Mouse (Mus musculus): ENCODE data around the gene Sfmbt2. TPM values are rescaled to one million over a fixed set of nuclear protein-coding genes. Genes with fewer than 3 reads are reported as not detected.

Sfmbt2 gene
- polyA plus RNA-seq, 1 experiment from 2014 or later = 0.65 TPM

DNA sequence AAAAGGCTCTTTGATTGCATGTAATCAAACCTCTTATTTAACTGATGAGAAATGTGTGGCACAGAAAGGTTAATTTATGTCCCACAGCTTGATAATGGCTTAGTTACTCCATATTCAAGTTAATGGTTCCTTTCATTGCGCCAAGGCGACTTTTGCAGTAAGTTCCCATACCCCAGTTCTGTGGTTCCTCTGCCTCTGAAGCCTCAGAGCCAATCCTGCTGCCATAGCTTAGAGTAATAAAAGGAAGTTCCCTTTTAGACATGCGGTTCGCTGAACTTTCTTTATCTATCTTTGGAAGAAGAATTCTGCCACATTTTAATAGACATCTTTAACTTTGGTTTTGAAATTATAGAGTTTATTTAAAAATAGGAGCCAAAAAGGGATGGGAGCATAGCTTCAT lies 19.7 kb downstream of the Sfmbt2 start:
- H3K36me3 ChIP-seq (ENCODE audit: control insufficient read depth, insufficient read depth, low read length) = no peaks in the 10 kb centered on the region
- H3K27ac ChIP-seq (ENCODE audit: low read length) = no peak overlapping the region
- H3K9me3 ChIP-seq (ENCODE audit: control insufficient read depth, low read length) = no peaks in the 10 kb centered on the region
- 84% methylated on average over 4 of the region's 4 CpGs for WGBS
- H3K9ac ChIP-seq (ENCODE audit: low read depth, low read length) = no peak overlapping the region
- ATAC-seq = no peak
- no peak overlapping the region for H3K4me2 ChIP-seq (ENCODE audit: low read depth, low read length)
- no peaks in the 10 kb centered on the region for H3K4me1 ChIP-seq (ENCODE audit: control insufficient read depth, insufficient read depth, low read length)
- no peaks in the 10 kb centered on the region for H3K27me3 ChIP-seq (replicated peaks; ENCODE audit: control insufficient read depth, insufficient read depth, low read length)
- H3K4me3 ChIP-seq (ENCODE audit: low read length) = no peak overlapping the region

DNA sequence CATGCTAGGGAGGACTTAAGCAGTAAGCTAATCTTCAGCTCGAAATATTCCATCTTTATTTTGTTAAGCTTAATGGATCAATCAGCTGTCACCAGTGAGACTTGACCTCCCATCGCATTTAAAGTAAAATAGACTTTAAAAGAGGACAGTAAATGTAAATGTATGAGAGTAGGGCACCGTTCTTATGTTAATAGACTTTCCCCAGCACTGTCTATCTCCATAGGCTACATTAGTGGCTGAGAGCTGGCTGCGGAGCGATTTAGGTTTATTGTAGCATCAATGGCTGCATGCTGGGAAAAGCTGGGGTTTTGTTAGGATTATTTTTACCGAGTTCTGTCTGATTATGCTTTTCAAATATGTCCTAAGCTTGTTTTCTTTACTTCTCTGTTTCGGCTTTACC lies 20.5 kb downstream of the Sfmbt2 start:
- H3K27me3 ChIP-seq (replicated peaks; ENCODE audit: control insufficient read depth, insufficient read depth, low read length) = no peaks in the 10 kb centered on the region
- H3K9me3 ChIP-seq (ENCODE audit: control insufficient read depth, low read length) = no peaks in the 10 kb centered on the region
- no peak overlapping the region for H3K9ac ChIP-seq (ENCODE audit: low read depth, low read length)
- no peak overlapping the region for H3K4me3 ChIP-seq (ENCODE audit: low read length)
- no peak for ATAC-seq
- H3K27ac ChIP-seq (ENCODE audit: low read length) = no peak overlapping the region
- no peaks in the 10 kb centered on the region for H3K4me1 ChIP-seq (ENCODE audit: control insufficient read depth, insufficient read depth, low read length)
- 42% methylated on average over 7 of the region's 7 CpGs for WGBS
- no peaks in the 10 kb centered on the region for H3K36me3 ChIP-seq (ENCODE audit: control insufficient read depth, insufficient read depth, low read length)
- H3K4me2 ChIP-seq (ENCODE audit: low read depth, low read length) = no peak overlapping the region

DNA sequence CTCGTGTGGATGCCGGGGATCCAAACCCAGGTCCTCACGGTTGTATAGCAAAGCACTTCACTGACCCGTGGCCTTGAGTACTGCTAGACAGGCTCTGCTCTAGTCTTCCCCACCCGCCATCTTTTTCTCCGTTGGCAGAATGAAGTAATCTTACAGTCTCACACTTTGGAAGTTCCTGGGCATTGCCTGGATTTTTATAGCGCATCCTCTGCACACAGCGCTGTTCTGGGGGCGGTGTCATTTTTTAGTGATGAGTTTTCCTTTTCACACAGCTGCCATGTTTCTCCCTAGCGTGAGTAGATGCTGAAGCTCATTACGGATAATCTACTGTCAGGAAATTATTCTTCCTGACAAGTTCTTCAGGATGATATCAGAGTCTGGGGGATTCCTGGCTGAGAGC lies 24.8 kb downstream of the Sfmbt2 start:
- Histone ChIP-seq H3K9ac (ENCODE audit: low read depth, low read length) (no peak overlapping the region), H3K9me3 (ENCODE audit: control insufficient read depth, low read length) (no peaks in the 10 kb centered on the region), H3K27ac (ENCODE audit: low read length) (no peak overlapping the region), H3K4me3 (ENCODE audit: low read length) (no peak overlapping the region), H3K4me2 (ENCODE audit: low read depth, low read length) (no peak overlapping the region), H3K4me1 (ENCODE audit: control insufficient read depth, insufficient read depth, low read length) (no peaks in the 10 kb centered on the region), H3K36me3 (ENCODE audit: control insufficient read depth, insufficient read depth, low read length) (no peaks in the 10 kb centered on the region), H3K27me3 (replicated peaks; ENCODE audit: control insufficient read depth, insufficient read depth, low read length) (no peaks in the 10 kb centered on the region)
- 90% methylated on average over 11 of the region's 11 CpGs for WGBS
- ATAC-seq = no peak

DNA sequence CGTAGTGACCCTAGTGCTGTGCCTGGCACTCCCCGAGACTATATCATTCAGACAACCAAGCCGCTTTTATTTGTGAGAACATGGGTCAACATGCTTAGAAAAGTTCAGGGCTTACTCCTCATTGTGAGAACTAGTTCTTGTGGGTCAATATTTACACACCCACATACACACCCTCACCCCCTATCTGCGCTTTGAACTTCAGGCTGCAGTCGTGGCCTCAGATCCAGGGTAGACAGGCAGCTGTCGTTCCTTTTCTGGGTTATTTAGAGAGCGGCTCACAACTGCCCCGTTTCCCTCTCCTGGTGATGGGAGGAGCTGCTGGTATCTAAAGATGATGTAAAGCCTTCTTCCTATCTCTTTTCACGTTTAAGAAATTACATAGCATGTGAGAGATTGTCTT lies 27.5 kb downstream of the Sfmbt2 start:
- Histone ChIP-seq H3K36me3 (ENCODE audit: control insufficient read depth, insufficient read depth, low read length) (no peaks in the 10 kb centered on the region), H3K9me3 (ENCODE audit: control insufficient read depth, low read length) (no peaks in the 10 kb centered on the region), H3K27me3 (replicated peaks; ENCODE audit: control insufficient read depth, insufficient read depth, low read length) (no peaks in the 10 kb centered on the region), H3K4me1 (ENCODE audit: control insufficient read depth, insufficient read depth, low read length) (no peaks in the 10 kb centered on the region), H3K9ac (ENCODE audit: low read depth, low read length) (no peak overlapping the region), H3K4me3 (ENCODE audit: low read length) (no peak overlapping the region), H3K4me2 (ENCODE audit: low read depth, low read length) (no peak overlapping the region), H3K27ac (ENCODE audit: low read length) (no peak overlapping the region)
- 50% methylated on average over 9 of the region's 9 CpGs for WGBS
- ATAC-seq = peak; percentile 38; the same call in 1 of the 2 replicates

DNA sequence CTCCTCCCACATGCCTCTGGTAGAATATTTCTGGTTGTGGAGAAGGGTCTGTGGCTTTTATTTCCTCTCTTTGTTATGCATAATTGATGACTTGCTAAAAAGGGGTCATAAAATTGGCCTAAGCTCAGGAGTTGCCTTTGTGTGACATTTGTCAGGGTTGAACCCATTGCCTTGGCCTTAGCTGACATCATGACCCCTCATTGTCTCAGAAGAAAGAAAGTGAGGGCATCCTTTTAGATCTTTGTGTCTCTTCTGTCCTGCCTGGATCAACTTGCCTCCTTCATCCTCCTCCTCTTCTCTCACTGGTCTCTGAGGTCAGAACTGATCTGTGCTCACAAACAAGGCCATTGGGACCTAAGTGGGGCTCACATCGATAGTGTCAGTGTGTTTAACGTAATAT lies 35.8 kb downstream of the Sfmbt2 start:
- no peak overlapping the region for H3K4me2 ChIP-seq (ENCODE audit: low read depth, low read length)
- H3K36me3 ChIP-seq (ENCODE audit: control insufficient read depth, insufficient read depth, low read length) = no peaks in the 10 kb centered on the region
- H3K27me3 ChIP-seq (replicated peaks; ENCODE audit: control insufficient read depth, insufficient read depth, low read length) = no peaks in the 10 kb centered on the region
- 78% methylated on average over 2 of the region's 2 CpGs for WGBS
- no peak overlapping the region for H3K27ac ChIP-seq (ENCODE audit: low read length)
- H3K4me1 ChIP-seq (ENCODE audit: control insufficient read depth, insufficient read depth, low read length) = no peaks in the 10 kb centered on the region
- no peak for ATAC-seq
- no peak overlapping the region for H3K9ac ChIP-seq (ENCODE audit: low read depth, low read length)
- H3K4me3 ChIP-seq (ENCODE audit: low read length) = no peak overlapping the region
- H3K9me3 ChIP-seq (ENCODE audit: control insufficient read depth, low read length) = no peaks in the 10 kb centered on the region

DNA sequence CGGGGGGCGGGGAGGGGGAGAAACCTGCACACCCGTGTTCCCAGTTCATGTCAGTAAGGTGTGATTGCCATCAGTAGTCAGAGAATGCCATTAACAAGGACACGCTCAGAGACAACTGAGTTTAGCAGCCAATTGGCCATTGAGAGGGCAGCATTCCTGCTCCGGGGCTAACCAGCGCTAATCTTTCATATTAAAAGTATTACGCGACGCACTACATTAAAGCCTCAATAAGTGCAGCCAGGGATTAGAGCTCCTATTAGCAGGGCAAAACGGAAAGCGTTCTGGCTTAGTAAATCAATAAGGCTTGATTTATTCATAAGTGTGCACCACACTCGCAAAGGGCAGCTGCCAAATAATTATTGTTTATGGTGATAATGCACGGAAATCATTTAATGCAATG lies 39.1 kb downstream of the Sfmbt2 start:
- H3K4me1 ChIP-seq (ENCODE audit: control insufficient read depth, insufficient read depth, low read length) = no peaks in the 10 kb centered on the region
- H3K27me3 ChIP-seq (replicated peaks; ENCODE audit: control insufficient read depth, insufficient read depth, low read length) = no peaks in the 10 kb centered on the region
- no peak overlapping the region for H3K27ac ChIP-seq (ENCODE audit: low read length)
- 85% methylated on average over 13 of the region's 13 CpGs for WGBS
- H3K36me3 ChIP-seq (ENCODE audit: control insufficient read depth, insufficient read depth, low read length) = no peaks in the 10 kb centered on the region
- no peak overlapping the region for H3K9ac ChIP-seq (ENCODE audit: low read depth, low read length)
- no peak overlapping the region for H3K4me2 ChIP-seq (ENCODE audit: low read depth, low read length)
- no peaks in the 10 kb centered on the region for H3K9me3 ChIP-seq (ENCODE audit: control insufficient read depth, low read length)
- no peak overlapping the region for H3K4me3 ChIP-seq (ENCODE audit: low read length)
- no peak for ATAC-seq

DNA sequence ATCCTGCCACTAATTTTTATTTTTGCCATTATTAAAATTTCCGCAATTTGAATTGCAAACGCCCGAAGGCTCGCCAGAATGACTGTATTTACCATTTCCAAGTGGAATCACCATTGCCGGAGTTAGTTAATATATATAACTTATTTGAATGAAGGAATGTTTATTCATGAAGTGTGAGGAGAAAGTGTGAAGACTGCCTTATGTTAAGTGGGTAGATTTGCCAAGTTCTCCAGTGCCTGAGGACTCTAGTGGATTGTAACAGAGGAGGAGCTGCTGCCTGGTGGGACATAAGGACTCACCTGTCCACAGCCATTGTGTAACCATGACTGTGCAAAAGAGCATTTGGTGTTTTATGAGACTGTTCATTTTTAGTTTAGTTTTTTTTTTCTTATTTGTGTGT lies 39.8 kb downstream of the Sfmbt2 start:
- ATAC-seq = no peak
- H3K9me3 ChIP-seq (ENCODE audit: control insufficient read depth, low read length) = no peaks in the 10 kb centered on the region
- H3K9ac ChIP-seq (ENCODE audit: low read depth, low read length) = no peak overlapping the region
- no peak overlapping the region for H3K4me3 ChIP-seq (ENCODE audit: low read length)
- WGBS = 89% methylated on average over 5 of the region's 5 CpGs
- H3K27me3 ChIP-seq (replicated peaks; ENCODE audit: control insufficient read depth, insufficient read depth, low read length) = no peaks in the 10 kb centered on the region
- no peak overlapping the region for H3K27ac ChIP-seq (ENCODE audit: low read length)
- H3K4me1 ChIP-seq (ENCODE audit: control insufficient read depth, insufficient read depth, low read length) = no peaks in the 10 kb centered on the region
- H3K4me2 ChIP-seq (ENCODE audit: low read depth, low read length) = no peak overlapping the region
- no peaks in the 10 kb centered on the region for H3K36me3 ChIP-seq (ENCODE audit: control insufficient read depth, insufficient read depth, low read length)

DNA sequence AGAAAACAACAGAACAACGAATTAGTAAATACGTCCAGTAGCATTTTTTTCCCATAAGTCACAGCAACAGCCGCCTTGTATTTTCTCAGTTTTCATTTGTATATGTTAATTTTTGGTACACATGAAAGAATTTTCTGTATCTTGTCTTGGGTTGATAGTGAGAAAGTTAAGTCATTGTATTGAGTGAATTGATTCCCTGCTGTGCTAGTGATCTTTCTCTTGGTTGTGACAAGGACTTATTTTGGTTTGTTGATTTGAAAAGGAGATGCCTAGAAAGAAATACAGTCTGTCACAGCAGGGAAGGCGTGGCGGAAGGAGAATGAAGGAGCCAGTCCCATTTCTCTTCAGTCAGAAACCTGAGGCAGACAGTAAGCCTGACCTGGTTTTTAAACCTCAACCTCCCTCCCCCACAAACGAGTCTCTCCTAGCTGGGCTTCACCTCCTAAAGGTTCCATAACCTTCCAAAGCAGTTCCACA lies 50.7 kb downstream of the Sfmbt2 start:
- Histone ChIP-seq H3K4me1 (ENCODE audit: control insufficient read depth, insufficient read depth, low read length) (no peaks in the 10 kb centered on the region), H3K27me3 (replicated peaks; ENCODE audit: control insufficient read depth, insufficient read depth, low read length) (no peaks in the 10 kb centered on the region), H3K9me3 (ENCODE audit: control insufficient read depth, low read length) (no peaks in the 10 kb centered on the region), H3K36me3 (ENCODE audit: control insufficient read depth, insufficient read depth, low read length) (no peaks in the 10 kb centered on the region), H3K9ac (ENCODE audit: low read depth, low read length) (no peak overlapping the region), H3K27ac (ENCODE audit: low read length) (no peak overlapping the region), H3K4me3 (ENCODE audit: low read length) (no peak overlapping the region), H3K4me2 (ENCODE audit: low read depth, low read length) (no peak overlapping the region)
- ATAC-seq = no peak
- WGBS = 82% methylated on average over 6 of the region's 6 CpGs

DNA sequence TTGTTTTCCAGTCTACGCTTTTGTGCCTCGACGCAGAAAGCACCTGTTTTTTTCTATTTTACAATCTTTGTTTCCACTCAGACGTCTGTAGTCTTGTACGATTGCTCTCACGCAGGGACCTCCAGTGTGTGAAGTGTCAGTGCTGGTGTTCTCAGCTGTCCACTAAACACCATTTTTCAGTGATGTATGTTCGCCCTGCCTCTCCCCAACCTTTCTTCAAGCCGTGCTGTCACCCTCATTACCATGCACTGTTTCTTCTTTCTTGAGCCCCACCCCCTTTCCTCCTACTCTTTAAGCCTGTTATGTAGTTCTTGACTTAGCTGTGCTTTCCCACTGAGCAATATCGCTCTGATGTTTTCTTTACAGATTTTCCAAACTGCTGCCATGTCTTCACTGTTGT lies 67.0 kb downstream of the Sfmbt2 start:
- no peaks in the 10 kb centered on the region for H3K36me3 ChIP-seq (ENCODE audit: control insufficient read depth, insufficient read depth, low read length)
- no peak overlapping the region for H3K4me2 ChIP-seq (ENCODE audit: low read depth, low read length)
- WGBS = 55% methylated on average over 9 of the region's 9 CpGs
- H3K4me3 ChIP-seq (ENCODE audit: low read length) = no peak overlapping the region
- no peak overlapping the region for H3K27ac ChIP-seq (ENCODE audit: low read length)
- ATAC-seq = no peak
- H3K9ac ChIP-seq (ENCODE audit: low read depth, low read length) = no peak overlapping the region
- H3K27me3 ChIP-seq (replicated peaks; ENCODE audit: control insufficient read depth, insufficient read depth, low read length) = no peaks in the 10 kb centered on the region
- H3K9me3 ChIP-seq (ENCODE audit: control insufficient read depth, low read length) = no peaks in the 10 kb centered on the region
- no peaks in the 10 kb centered on the region for H3K4me1 ChIP-seq (ENCODE audit: control insufficient read depth, insufficient read depth, low read length)

DNA sequence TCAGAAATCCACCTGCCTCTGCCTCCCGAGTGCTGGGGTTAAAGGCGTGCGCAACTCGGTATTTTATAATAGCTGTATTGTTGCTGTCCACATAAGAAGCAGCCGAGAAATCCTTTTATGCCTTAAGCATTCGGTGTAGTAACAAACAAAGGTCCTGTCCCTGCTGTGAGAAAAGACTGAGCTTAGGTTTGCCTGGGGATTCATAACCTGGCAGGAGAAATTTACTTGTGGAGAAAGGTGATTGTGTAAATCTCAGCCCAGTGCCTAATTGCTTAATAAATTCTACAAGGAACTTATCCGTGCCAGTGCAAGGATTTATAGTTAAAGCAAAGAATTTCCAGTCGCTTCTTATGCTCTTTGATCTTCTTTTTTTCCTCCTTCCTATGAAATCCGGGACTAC lies 71.5 kb downstream of the Sfmbt2 start:
- H3K9me3 ChIP-seq (ENCODE audit: control insufficient read depth, low read length) = no peaks in the 10 kb centered on the region
- no peak overlapping the region for H3K9ac ChIP-seq (ENCODE audit: low read depth, low read length)
- WGBS = 72% methylated on average over 9 of the region's 9 CpGs
- ATAC-seq = no peak
- no peaks in the 10 kb centered on the region for H3K4me1 ChIP-seq (ENCODE audit: control insufficient read depth, insufficient read depth, low read length)
- H3K27me3 ChIP-seq (replicated peaks; ENCODE audit: control insufficient read depth, insufficient read depth, low read length) = no peaks in the 10 kb centered on the region
- no peaks in the 10 kb centered on the region for H3K36me3 ChIP-seq (ENCODE audit: control insufficient read depth, insufficient read depth, low read length)
- no peak overlapping the region for H3K4me2 ChIP-seq (ENCODE audit: low read depth, low read length)
- H3K27ac ChIP-seq (ENCODE audit: low read length) = no peak overlapping the region
- no peak overlapping the region for H3K4me3 ChIP-seq (ENCODE audit: low read length)

All from intestine, embryonic 16.5 days (tissue).